In the genomic region with DNA sequence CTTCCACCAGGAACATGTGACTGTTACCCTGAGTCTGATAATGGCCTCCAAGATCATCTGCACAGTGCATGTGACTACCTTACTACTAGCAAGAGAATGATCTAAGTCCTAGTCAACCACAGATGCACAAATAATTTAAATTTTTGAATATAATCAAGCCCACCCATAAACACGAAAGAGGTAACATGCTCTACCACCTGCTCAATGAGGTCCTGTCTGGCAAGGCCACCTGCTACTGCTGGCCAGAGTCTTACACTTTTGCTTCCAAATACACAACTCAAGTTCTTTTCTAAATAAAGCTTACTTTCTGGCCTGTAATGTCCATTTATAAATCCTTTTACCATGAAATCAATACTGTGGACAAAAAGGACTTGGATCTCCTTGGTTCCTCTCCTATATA, we compare ENCODE assay signal across 18 mouse cellular contexts. TPM values are rescaled to one million over a fixed set of nuclear protein-coding genes. Genes with fewer than 3 reads are reported as not detected.
"Had no signal": no experiment of that assay in that cellular context is flagged by ENCODE, and none has a peak within 500 bp of the region (broad histone marks: within the 10 kb centered on the region; RNA-seq: fewer than 3 reads in every experiment).

No protein-coding gene starts in this region.

- H3K4me3 ChIP-seq: liver, embryonic 13.5 days; liver, embryonic 15.5 days; lung, embryonic 15.5 days; megakaryocyte, embryonic 14.5 days; midbrain, embryonic 12.5 days; neural tube, embryonic 12.5 days; stomach, embryonic 15.5 days had no signal

- H3K9me3 ChIP-seq: liver, embryonic 13.5 days; liver, embryonic 15.5 days; lung, embryonic 15.5 days; midbrain, embryonic 12.5 days; neural tube, embryonic 12.5 days; stomach, embryonic 15.5 days had no signal

- H3K36me3 ChIP-seq: liver, embryonic 15.5 days; lung, embryonic 15.5 days; neural tube, embryonic 12.5 days had no signal

- H3K27me3 ChIP-seq: liver, embryonic 13.5 days; liver, embryonic 15.5 days; lung, embryonic 15.5 days; megakaryocyte, embryonic 14.5 days; midbrain, embryonic 12.5 days; neural tube, embryonic 12.5 days; stomach, embryonic 15.5 days had no signal

- H3K4me1 ChIP-seq: lung, embryonic 15.5 days; neural tube, embryonic 12.5 days; stomach, embryonic 15.5 days had no signal

- DNase-seq: liver, embryonic 13.5 days; liver, postnatal 0 days; lung, adult 2 months; lung, postnatal 14 days; lung, postnatal 36 days; midbrain, embryonic 14.5 days; right cerebral cortex, postnatal 14 days; thymus, postnatal 14 days; thymus, postnatal 4 days had no signal

- H3K27ac ChIP-seq: liver, embryonic 13.5 days; liver, embryonic 15.5 days; lung, embryonic 15.5 days; macrophage; midbrain, embryonic 12.5 days; neural tube, embryonic 12.5 days; stomach, embryonic 15.5 days; stomach, postnatal 0 days had no signal

RNA-seq across cellular contexts. Expression of a gene that starts 44.1 kb away (rescaled TPM):
- polyA plus RNA-seq: midbrain, embryonic 16.5 days had no signal
